Mouse (Mus musculus) adrenal gland, adult (tissue): ENCODE measurements at regions not wholly inside any gene's neighbourhood (a gene's known extent, or its start where the extent isn't known, plus 50 kb on each side); places are given as distances from the start of the nearest gene placed in this dataset.

ENCODE experiments used
- DNase-seq, 2 experiments: peaks; one replicate each; pipeline ENCODE4 v3.0.0; 2022 to 2023; ENCODE audit warnings: low spot score in 1 of 2; ENCODE audit not compliant: inconsistent age in 2 of 2

DNA sequence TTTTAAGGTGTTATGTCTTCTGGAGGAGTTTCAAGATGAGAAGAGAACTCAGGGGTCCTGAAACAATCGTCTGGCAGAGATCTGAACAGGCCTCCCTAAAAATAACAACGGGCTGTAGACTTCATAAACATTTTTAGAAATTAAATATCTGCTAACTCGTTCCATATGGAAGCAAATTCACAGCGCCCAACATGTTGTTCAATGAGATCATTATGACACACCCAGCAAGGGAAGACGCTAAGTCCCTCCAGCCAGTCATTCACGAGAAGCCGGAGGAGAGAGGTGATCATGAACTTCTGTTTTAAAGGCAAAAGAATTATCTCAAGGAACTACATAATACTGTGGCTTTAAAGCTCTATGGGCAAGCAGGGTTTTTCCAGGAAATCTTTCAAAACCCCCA, 334.8 kb downstream of the Efna5 start:
- DNase-seq: no peak

DNA sequence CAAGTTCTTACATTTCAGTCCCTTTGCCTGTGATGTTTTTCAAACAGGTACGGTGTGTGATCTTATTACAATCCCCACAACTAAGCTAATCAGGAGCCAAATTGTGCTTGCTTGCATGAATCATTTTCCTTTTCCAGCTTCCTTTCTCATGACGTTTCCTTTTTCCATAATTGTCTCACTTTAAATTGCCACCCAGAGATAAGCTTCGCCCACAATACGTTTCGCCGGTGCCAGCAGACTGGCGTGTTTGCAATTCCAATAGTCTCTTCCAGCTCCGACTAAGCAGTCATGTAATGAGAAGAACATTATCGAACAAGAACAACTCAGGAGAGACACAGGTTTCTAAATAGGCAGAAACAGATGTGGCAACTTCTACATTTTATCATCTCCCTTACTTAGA, 335.8 kb downstream of the Efna5 start:
- DNase-seq: peak in 1 of 2 experiments; percentile 23

- DNase-seq: no peak
Measured at GRCm38 (mm10) chr17:62543056-62543975, 337.8 kb downstream of the Efna5 start.

- DNase-seq: no peak
Measured at GRCm38 (mm10) chr17:62529911-62530310, 351.2 kb downstream of the Efna5 start.

GRCm38 (mm10) chr17:62527556-62527955, 353.6 kb downstream of the Efna5 start:
- no peak for DNase-seq

GRCm38 (mm10) chr17:62513635-62514034, 367.5 kb downstream of the Efna5 start:
- no peak for DNase-seq

DNA sequence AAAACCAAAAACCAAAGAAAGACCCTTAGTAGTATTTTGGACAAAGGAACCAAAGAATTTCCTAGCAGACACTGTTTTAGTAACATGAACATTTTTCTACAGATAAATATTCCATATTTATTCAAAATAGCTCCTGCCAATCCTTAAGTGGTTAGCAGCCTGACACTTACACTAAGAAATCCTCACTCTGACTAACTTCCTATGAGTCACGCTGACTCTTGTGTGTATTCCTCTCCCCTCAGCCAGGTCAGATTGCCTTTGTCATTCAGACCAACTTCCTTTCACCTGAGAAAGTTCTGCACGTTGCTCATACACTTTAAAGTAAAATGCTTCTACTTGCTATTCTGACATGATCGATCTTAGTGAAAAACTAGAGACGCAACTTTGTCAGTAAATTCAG, 370.9 kb downstream of the Efna5 start:
- DNase-seq: no peak

DNA sequence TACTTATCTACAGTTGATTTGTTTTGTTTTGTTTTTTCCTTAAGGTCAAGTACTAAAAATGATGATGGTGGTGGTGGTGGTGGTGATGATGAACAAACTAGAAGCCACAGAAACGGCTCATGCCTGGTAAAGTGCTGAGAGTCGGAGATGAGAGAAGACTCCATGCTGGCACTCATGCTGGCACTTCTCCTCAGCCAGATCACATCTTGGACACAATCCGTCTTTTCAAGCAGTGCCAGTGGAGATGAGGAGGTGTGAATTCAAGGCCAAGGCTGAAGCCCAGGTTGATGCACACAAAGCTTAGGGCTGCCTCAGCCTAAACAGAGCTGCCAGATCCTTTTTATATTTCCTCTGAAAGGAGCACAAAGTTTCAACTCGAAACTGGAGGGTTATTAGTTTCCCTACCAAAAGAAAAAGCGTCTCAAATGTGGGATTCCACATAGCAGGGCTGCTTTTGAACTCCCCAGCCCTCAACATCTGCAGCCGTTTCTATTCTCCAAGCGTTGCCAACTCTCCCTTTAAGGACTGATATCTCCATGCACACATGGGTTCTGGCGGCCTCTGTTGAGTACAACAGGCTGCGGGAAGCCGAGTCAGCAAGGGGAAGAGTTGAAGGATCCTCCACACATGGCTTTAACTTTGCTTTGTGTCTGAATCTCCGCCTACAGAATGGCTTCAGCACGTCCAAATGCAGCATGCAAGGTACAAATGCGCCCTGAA, 373.2 kb downstream of the Efna5 start:
- no peak for DNase-seq

- peak; percentile 19 to 51 for DNase-seq
Measured at GRCm38 (mm10) chr17:62504691-62505090, 376.4 kb downstream of the Efna5 start.

GRCm38 (mm10) chr17:62470739-62471138, 410.4 kb downstream of the Efna5 start:
- DNase-seq: no peak

GRCm38 (mm10) chr17:62469367-62469766, 411.8 kb downstream of the Efna5 start:
- no peak for DNase-seq

DNA sequence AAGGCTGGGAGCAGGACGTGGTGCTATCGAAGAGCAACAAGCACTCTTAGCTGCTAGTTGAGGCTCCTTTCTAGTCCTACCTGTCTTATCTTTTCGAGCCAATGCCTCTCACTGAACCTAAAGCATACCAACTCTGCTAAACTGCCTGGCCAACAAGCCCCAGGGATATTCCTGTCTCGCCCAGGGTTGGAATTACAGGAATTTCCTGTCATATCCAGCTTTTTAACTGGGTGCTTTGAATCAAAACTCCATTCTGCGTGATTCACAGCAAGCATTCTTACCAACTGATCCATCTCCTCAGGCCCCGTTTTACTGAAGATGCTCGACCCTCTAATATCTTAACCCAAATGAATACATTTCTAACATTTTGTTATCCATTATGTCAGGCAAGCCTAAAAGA, 412.3 kb downstream of the Efna5 start:
- DNase-seq: no peak

GRCm38 (mm10) chr17:62467072-62467471, 414.0 kb downstream of the Efna5 start:
- DNase-seq: no peak

DNA sequence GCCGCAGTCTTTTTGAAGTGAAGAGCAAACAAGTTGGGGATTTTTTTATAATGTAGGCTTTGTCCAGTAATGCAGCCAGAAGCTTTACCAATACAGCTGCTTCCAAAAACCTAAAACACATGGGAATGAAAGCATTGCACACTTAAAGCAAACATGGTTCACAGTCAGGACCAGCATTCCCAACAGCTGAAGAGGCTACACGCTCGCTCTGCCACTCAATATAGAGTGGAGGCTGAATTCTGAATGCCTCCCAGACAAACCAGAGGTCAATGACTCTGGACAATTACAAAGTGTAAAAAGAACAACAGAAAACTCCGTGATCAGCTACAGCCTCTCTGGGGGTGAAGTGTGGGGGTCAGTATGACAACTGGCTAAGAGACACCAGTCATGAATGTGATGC, 416.1 kb downstream of the Efna5 start:
- no peak for DNase-seq

DNA sequence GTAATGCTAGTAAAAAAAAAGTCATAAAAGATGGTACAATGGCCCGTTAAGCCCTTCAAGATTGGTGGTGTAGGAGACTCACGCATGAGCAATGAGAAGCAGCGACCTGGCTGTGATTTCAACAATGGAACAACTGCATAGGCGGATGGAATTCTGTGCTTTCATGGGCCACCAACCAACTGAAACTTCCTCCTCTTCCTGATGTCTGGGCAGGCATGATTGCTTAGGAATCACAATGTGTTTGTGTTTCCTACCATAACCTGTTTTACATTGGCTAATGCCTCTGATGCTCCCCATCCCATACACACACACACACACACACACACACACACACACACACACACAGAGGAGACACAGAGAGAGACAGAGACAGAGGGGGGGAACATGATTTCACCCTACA, 416.9 kb downstream of the Efna5 start:
- DNase-seq: no peak

DNA sequence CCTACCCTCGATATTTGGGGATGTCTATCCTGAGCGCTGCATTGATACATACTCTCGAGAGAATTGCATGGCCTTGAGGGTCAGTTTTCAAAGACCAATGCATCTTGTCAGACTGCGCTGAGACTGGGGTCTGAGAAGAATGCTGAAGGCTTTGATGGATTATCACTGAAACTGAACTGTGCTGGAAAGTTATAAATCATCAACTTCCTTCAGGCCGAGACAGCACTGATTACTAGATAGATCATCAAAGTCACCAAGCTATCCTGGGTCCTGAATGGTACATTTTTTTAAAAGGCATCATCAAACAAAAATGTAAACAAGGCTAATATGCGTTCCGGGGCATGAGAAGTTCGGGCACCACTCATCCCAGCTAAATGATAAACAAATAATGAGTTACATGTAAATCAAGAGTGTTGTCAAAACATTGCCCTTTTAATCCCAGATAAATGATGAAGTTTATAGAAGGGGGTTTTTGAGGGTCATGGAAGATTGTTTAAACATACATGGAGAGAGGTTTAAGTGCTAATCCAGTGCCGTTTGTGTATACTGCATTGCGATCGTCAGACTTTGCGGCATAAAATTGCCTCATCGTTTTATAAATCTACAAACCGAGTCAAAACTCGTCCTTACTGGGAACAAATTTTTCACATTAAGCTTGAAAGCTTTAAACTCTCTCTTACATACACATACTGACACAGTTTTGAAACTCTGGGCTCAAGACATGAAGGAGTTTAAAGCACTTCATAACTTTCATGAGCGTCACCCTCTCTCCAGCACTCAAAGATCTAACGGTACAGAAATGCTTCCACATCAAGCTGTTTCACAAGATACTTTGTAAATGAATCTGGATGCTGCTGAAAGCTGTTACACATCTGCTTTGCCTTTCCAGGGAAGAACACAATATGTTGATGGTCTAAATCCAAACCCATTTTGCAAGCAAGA, 419.5 kb downstream of the Efna5 start:
- DNase-seq: no peak

- DNase-seq: peak; percentile 58 to 93
Measured at GRCm38 (mm10) chr17:62458964-62459363, 422.2 kb downstream of the Efna5 start.

GRCm38 (mm10) chr17:62438045-62438444, 443.1 kb downstream of the Efna5 start:
- DNase-seq: no peak

DNA sequence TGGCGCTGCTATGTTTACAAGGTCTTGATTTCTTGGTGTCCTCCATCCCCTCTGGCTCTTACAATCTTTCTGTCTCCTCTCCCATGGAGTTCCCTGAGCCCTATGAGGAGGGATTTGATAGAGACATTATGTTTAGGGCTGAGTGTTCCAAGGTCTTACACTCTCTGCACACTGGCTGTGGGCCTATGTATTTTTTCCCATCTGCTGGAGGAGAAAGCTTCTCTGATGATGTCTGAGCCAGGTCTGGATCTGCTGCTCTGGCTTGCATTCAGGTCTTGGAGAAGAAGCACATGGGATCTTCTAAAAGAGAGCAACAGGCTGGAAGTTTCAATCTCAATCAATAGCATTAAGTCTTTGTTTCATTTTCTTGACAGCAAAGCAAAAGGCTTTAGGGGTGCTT, 445.1 kb downstream of the Efna5 start:
- DNase-seq: no peak

GRCm38 (mm10) chr17:62423476-62424385, 457.4 kb downstream of the Efna5 start:
- DNase-seq: peak; percentile 72 to 92
